Comparison of ENCODE assay signal across 22 mouse cellular contexts in the genomic region with DNA sequence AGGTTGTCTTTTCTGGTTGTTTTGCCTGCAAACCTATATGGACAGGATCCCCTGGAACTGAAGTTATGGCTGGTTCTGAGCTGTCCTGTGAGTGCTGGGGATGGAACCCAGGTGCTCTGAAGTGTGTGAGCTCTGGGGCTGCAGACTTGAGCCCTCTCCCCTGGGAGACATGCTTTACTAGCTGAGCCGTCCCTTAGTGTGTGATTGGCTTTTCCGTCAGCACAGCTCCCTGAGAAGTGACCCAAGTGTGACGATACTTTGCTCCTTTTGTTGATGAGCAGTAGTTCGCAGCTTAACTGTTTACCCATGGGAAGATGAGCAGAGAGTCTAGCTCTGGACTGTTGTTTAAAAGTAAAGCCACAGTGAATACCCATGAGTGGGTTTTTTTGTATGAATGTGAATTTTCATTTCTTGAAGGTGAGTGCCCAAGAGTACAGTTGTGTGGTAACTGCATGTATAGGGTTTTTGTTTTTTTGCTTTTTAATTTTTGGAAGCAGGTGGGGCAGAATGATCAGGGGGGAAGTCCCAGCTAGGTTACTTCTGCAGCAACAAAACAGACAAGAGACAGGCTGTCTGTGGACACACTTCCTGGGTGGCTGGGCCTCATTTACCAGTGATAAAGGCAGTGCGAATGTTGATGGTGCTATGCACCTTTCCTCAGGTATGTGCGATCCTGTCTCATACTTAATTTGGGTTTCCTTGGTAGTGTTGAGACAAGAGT. TPM values are rescaled to one million over a fixed set of nuclear protein-coding genes. Genes with fewer than 3 reads are reported as not detected.
A peak's percentile ranks its signal among the peaks of the same experiment; 100 is the strongest.
DNase-seq lines count a peak whose midpoint lies in the region; ATAC-seq and TF ChIP-seq lines count a peak whose summit lies in the region.
"Had no signal": no experiment of that assay in that cellular context is flagged by ENCODE, and none has a peak within 500 bp of the region (broad histone marks: within the 10 kb centered on the region; RNA-seq: fewer than 3 reads in every experiment).

No protein-coding gene starts in this region.

- H3K27me3 ChIP-seq in CH12.LX (replicated peaks) = no peaks in the 10 kb centered on the region
- no peaks in the 10 kb centered on the region for H3K27me3 ChIP-seq in neural tube, embryonic 15.5 days (replicated peaks)
- H3K27me3 ChIP-seq: limb, embryonic 13.5 days; midbrain, embryonic 13.5 days; neural tube, embryonic 13.5 days had no signal

- TF ChIP-seq EP300 in CH12.LX (IDR thresholded peaks at IDR 0.05; ENCODE audit: low read length) = no peak

- no peak overlapping the region for H3K4me3 ChIP-seq in CH12.LX (replicated peaks in 1 of 3; ENCODE audit: low read depth in 2 of 3, low read length in 2 of 3, poor library complexity in 1 of 3)
- H3K4me3 ChIP-seq in neural tube, embryonic 15.5 days (replicated peaks) = no peak overlapping the region
- H3K4me3 ChIP-seq: heart, embryonic 10.5 days; limb, embryonic 13.5 days; midbrain, embryonic 13.5 days; neural tube, embryonic 13.5 days had no signal

- no peaks in the 10 kb centered on the region; the same call in 1 of the 2 replicates for H3K79me2 ChIP-seq in CH12.LX (replicated peaks; ENCODE audit: control insufficient read depth, extremely low read depth, insufficient read depth, poor library complexity, severe bottlenecking)

- H3K27ac ChIP-seq in CH12.LX (ENCODE audit: insufficient read depth, low read depth) = peak overlapping the region; percentile 55; the same call in 1 of the 2 replicates
- H3K27ac ChIP-seq in neural tube, embryonic 15.5 days (replicated peaks) = no peak overlapping the region
- H3K27ac ChIP-seq: heart, embryonic 10.5 days; limb, embryonic 13.5 days; liver, embryonic 14.5 days; midbrain, embryonic 13.5 days; neural tube, embryonic 13.5 days had no signal

- no peak for TF ChIP-seq RAD21 in CH12.LX (IDR thresholded peaks at IDR 0.05; ENCODE audit: low read depth, low read length)

- TF ChIP-seq CTCF in CH12.LX (conservative IDR thresholded peaks at IDR 0.05 in 1 of 2, IDR thresholded peaks at IDR 0.05 in 1 of 2; ENCODE audit: low read depth in 2 of 2, low read length in 2 of 2) = no peak

- 77% methylated on average over 6 of the region's 6 CpGs for WGBS in neural tube, embryonic 15.5 days

- ATAC-seq in neural tube, embryonic 15.5 days (ENCODE audit: low FRiP score) = no peak
- ATAC-seq: forebrain, embryonic 16.5 days; midbrain, embryonic 13.5 days had no signal

- in situ Hi-C loops in CH12.LX (cut with MboI; ENCODE audit: low pct_ligation_motif_present, low pct_unique_long_range_greater_than_20kb, low sequenced_read_pairs) = no loop called here

- H3K9me3 ChIP-seq in CH12.LX (replicated peaks; ENCODE audit: low read length) = no peaks in the 10 kb centered on the region
- H3K9me3 ChIP-seq in neural tube, embryonic 15.5 days (replicated peaks) = peaks cover 5% of the 10 kb centered on the region; the same call in 1 of the 2 replicates
- H3K9me3 ChIP-seq: heart, embryonic 10.5 days; limb, embryonic 13.5 days; midbrain, embryonic 13.5 days had no signal

- peak; percentile 68 for DNase-seq in kidney, adult 9 months
- no peak for DNase-seq in kidney, postnatal 10 days
- peak; percentile 37 to 46 for DNase-seq in B cell, adult 2 months
- DNase-seq in CH12.LX (ENCODE audit: extremely low read depth) = peak; percentile 83
- DNase-seq in kidney, postnatal 25 days = peak; percentile 36 to 58
- DNase-seq in embryo, embryonic 10.5 days (ENCODE audit: low spot score) = no peak
- DNase-seq: adrenal gland, postnatal 36 days; cerebellum, adult 8-10 months; right cerebral cortex, postnatal 14 days; thymus, postnatal 25 days had no signal

- dilution Hi-C loops in CH12.LX (cut with MboI; ENCODE audit: extremely low pct_ligation_motif_present, extremely low pct_unique_long_range_greater_than_20kb, low sequenced_read_pairs) = no loop called here

- peaks cover 2 to 35% of the 10 kb centered on the region in 2 experiments; a peak in 2 of 4 replicates for H3K4me1 ChIP-seq in CH12.LX (ENCODE audit: control insufficient read depth in 1 of 2, insufficient read depth in 2 of 2)
- no peaks in the 10 kb centered on the region for H3K4me1 ChIP-seq in neural tube, embryonic 15.5 days
- H3K4me1 ChIP-seq: heart, embryonic 10.5 days; limb, embryonic 13.5 days; midbrain, embryonic 13.5 days; neural tube, embryonic 13.5 days had no signal

- no peak overlapping the region for H3K9ac ChIP-seq in CH12.LX (ENCODE audit: insufficient read depth, low read depth)
- H3K9ac ChIP-seq in neural tube, embryonic 15.5 days (replicated peaks) = no peak overlapping the region
- H3K9ac ChIP-seq: limb, embryonic 13.5 days; liver, embryonic 14.5 days; midbrain, embryonic 13.5 days; neural tube, embryonic 13.5 days had no signal

- H3K36me3 ChIP-seq in CH12.LX (replicated peaks in 1 of 2; ENCODE audit: control insufficient read depth in 1 of 2, insufficient read depth in 1 of 2, low read length in 1 of 2) = peaks cover 29 to 66% of the 10 kb centered on the region in 2 experiments
- peaks cover 40% of the 10 kb centered on the region for H3K36me3 ChIP-seq in neural tube, embryonic 15.5 days

- no peak overlapping the region for H3K4me2 ChIP-seq in CH12.LX (ENCODE audit: insufficient read depth, low read depth, poor library complexity, severe bottlenecking)
- H3K4me2 ChIP-seq in neural tube, embryonic 15.5 days = no peak overlapping the region
- H3K4me2 ChIP-seq: limb, embryonic 13.5 days; midbrain, embryonic 13.5 days; neural tube, embryonic 13.5 days had no signal

- no peak for TF ChIP-seq POLR2A in CH12.LX (IDR thresholded peaks at IDR 0.05; ENCODE audit: low read depth, low read length)

TF ChIP-seq in CH12.LX, 34 proteins besides CTCF, POLR2A, EP300 and RAD21:
- 0 out of 2 replicates have a peak, but pooled peaks have one; percentile 10 for TF ChIP-seq ETS1 (conservative IDR thresholded peaks at IDR 0.05; ENCODE audit: low read depth, low read length)
- TF ChIP-seq PAX5 (IDR thresholded peaks at IDR 0.05; ENCODE audit: low read length) = no peak
- no peak for TF ChIP-seq SMC3 (IDR thresholded peaks at IDR 0.05; ENCODE audit: low read depth, low read length)

RNA-seq across cellular contexts. Expression of a gene that starts 14.0 kb away (rescaled TPM):
- total RNA-seq in CH12.LX (2012; rRNA removed) (34.5 and 38.0 TPM in 2 replicates), CH12.LX (2014; rRNA removed) (47.4 and 50.1 TPM in 2 replicates)
- polyA plus RNA-seq in CH12.LX (2012; ENCODE audit: insufficient read length, low read depth) = 43.4 and 47.9 TPM in 2 replicates
- polyA plus RNA-seq in neural tube, embryonic 15.5 days (2015; fragmentation: Nextera tagmentation; extraction: Ambion mirVana) = 41.1 and 43.3 TPM in 2 replicates

RNA-seq across cellular contexts. Expression of a gene that starts 32.9 kb away (rescaled TPM):
- total RNA-seq in CH12.LX (2012; rRNA removed) = not detected in 2 replicates
- not detected in 2 replicates for total RNA-seq in CH12.LX (2014; rRNA removed)
- not detected in 2 replicates for polyA plus RNA-seq in CH12.LX (2012; ENCODE audit: insufficient read length, low read depth)
- 57.8 and 59.2 TPM in 2 replicates for polyA plus RNA-seq in neural tube, embryonic 15.5 days (2015; fragmentation: Nextera tagmentation; extraction: Ambion mirVana)
- total RNA-seq: common myeloid progenitor, adult 5-6 weeks; gastrocnemius, adult 18-20 months; megakaryocyte progenitor cell, adult 5-6 weeks; MEL had no signal
- polyA plus RNA-seq: heart, postnatal 0 days had no signal

RNA-seq across cellular contexts. Expression of a gene that starts 50.8 kb away (rescaled TPM):
- not detected in 2 replicates for total RNA-seq in CH12.LX (2012; rRNA removed)
- not detected in 2 replicates for total RNA-seq in CH12.LX (2014; rRNA removed)
- not detected in 2 replicates for polyA plus RNA-seq in CH12.LX (2012; ENCODE audit: insufficient read length, low read depth)
- 72.5 and 82.4 TPM in 2 replicates for polyA plus RNA-seq in neural tube, embryonic 15.5 days (2015; fragmentation: Nextera tagmentation; extraction: Ambion mirVana)
- total RNA-seq: common myeloid progenitor, adult 5-6 weeks; megakaryocyte progenitor cell, adult 5-6 weeks; MEL had no signal

Comparison
In these comparisons a context has a peak if more than half of its experiments do, and no peak if none do; other contexts are left out.
1. DNase-seq: peak in kidney, adult 9 months (single experiment), B cell, adult 2 months (2 of 2), CH12.LX (single experiment) and kidney, postnatal 25 days (2 of 2); none in kidney, postnatal 10 days (single experiment) and embryo, embryonic 10.5 days (single experiment).
2. RNA of a gene that starts 32.9 kb away (polyA plus RNA-seq): 57.8 to 59.2 TPM in neural tube, embryonic 15.5 days; not detected in CH12.LX; every median in the first group is over 10 times any median in the second.
3. RNA of a gene that starts 50.8 kb away (polyA plus RNA-seq): 72.5 to 82.4 TPM in neural tube, embryonic 15.5 days; not detected in CH12.LX; every median in the first group is over 10 times any median in the second.